8 mouse cellular contexts compared by ENCODE assay signal in the genomic region with DNA sequence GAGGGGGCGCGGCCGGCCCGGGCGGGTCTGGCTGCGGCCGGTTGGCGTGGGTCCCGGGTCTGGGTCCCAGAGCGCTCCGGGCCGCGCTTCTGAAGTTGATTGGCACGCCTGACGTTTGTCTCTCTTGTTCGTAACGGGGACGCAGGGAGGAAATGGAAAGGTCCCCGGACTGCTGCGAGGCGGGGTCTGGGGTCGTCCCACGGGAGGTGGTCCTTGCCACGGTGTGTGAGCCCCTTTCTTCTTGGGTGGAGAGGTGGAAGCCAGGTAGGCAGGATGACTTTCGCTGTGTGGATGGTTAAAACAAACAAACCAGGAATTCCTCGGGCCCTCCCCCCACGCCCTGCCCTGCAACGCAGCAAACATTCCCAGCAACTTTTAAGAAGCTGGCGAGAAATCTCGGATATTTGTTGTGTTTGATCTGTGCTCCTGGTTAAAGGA. TPM values are rescaled to one million over a fixed set of nuclear protein-coding genes. Genes with fewer than 3 reads are reported as not detected.
DNase-seq lines count a peak whose midpoint lies in the region; ATAC-seq and TF ChIP-seq lines count a peak whose summit lies in the region.

No protein-coding gene starts in this region.

- H3K36me3 ChIP-seq in thymus, adult 2 months (ENCODE audit: control insufficient read depth, insufficient read depth, low read length) = no peaks in the 10 kb centered on the region
- no peaks in the 10 kb centered on the region for H3K36me3 ChIP-seq in forebrain, embryonic 11.5 days (ENCODE audit: control insufficient read depth, insufficient read depth, low read length)
- no peaks in the 10 kb centered on the region for H3K36me3 ChIP-seq in midbrain, embryonic 15.5 days (replicated peaks)

- H3K4me2 ChIP-seq in forebrain, embryonic 11.5 days (ENCODE audit: low read depth, low read length, severe bottlenecking) = peak overlapping the region; percentile 62
- H3K4me2 ChIP-seq in midbrain, embryonic 15.5 days = peak overlapping the region; percentile 61

- peaks cover 3% of the 10 kb centered on the region; the same call in 1 of the 2 replicates for H3K4me1 ChIP-seq in thymus, adult 2 months (replicated peaks; ENCODE audit: control insufficient read depth, insufficient read depth, low read length)
- H3K4me1 ChIP-seq in forebrain, embryonic 11.5 days (replicated peaks; ENCODE audit: control insufficient read depth, insufficient read depth, low read length) = 0 out of 2 replicates have a peak, but pooled peaks cover 2% of the 10 kb centered on the region
- peaks cover 18% of the 10 kb centered on the region for H3K4me1 ChIP-seq in midbrain, embryonic 15.5 days

- no peak overlapping the region; the same call in 1 of the 2 replicates for H3K27ac ChIP-seq in thymus, adult 2 months (ENCODE audit: control insufficient read depth, insufficient read depth, low read length)
- peak overlapping the region; percentile 81 for H3K27ac ChIP-seq in forebrain, embryonic 11.5 days (ENCODE audit: low read depth, low read length)
- peak overlapping the region; percentile 96 for H3K27ac ChIP-seq in midbrain, embryonic 15.5 days

- H3K27me3 ChIP-seq in thymus, adult 2 months (ENCODE audit: control insufficient read depth, insufficient read depth, low read length) = no peaks in the 10 kb centered on the region
- H3K27me3 ChIP-seq in forebrain, embryonic 11.5 days (ENCODE audit: control insufficient read depth, insufficient read depth, low read length) = no peaks in the 10 kb centered on the region
- H3K27me3 ChIP-seq in midbrain, embryonic 15.5 days (replicated peaks) = no peaks in the 10 kb centered on the region

- peak; percentile 64 to 80 for DNase-seq in gastrocnemius, postnatal 4 days (ENCODE audit: low spot score in 2 of 2)
- no peak for DNase-seq in gastrocnemius, postnatal 25 days
- no peak for DNase-seq in thymus, adult 2 months
- no peak for DNase-seq in thymus, postnatal 36 days
- DNase-seq in forebrain, embryonic 11.5 days (ENCODE audit: low spot score) = no peak
- peak; percentile 18 to 28 for DNase-seq in layer of hippocampus, adult 8-10 months (ENCODE audit: low spot score in 2 of 2)
- DNase-seq in spleen, postnatal 4 days (ENCODE audit: low spot score in 2 of 2) = no peak

- no peak for TF ChIP-seq CTCF in thymus, adult 2 months (IDR thresholded peaks at IDR 0.05; ENCODE audit: borderline replicate concordance, control insufficient read depth, extremely low read depth, insufficient read depth, low read length, poor library complexity)

- peak overlapping the region; percentile 58 for H3K4me3 ChIP-seq in thymus, adult 2 months (ENCODE audit: control insufficient read depth, insufficient read depth, low read length)
- H3K4me3 ChIP-seq in forebrain, embryonic 11.5 days (ENCODE audit: low read depth, low read length) = peak overlapping the region; percentile 72
- H3K4me3 ChIP-seq in midbrain, embryonic 15.5 days = peak overlapping the region; percentile 96

- under 1% methylated on average over 30 of the region's 30 CpGs for WGBS in thymus, adult 2 months
- WGBS in forebrain, embryonic 11.5 days = under 1% methylated on average over 29 of the region's 30 CpGs
- 0% methylated on average over 29 of the region's 30 CpGs for WGBS in midbrain, embryonic 15.5 days

- no peaks in the 10 kb centered on the region for H3K9me3 ChIP-seq in forebrain, embryonic 11.5 days (ENCODE audit: control insufficient read depth, low read length)
- no peaks in the 10 kb centered on the region for H3K9me3 ChIP-seq in midbrain, embryonic 15.5 days

- peak; percentile 84 for ATAC-seq in forebrain, embryonic 11.5 days (replicated peaks; ENCODE audit: low FRiP score)
- ATAC-seq in midbrain, embryonic 15.5 days (replicated peaks) = no peak; the same call in 1 of the 2 replicates

- peak overlapping the region; percentile 80 for H3K9ac ChIP-seq in forebrain, embryonic 11.5 days (ENCODE audit: low read length)
- H3K9ac ChIP-seq in midbrain, embryonic 15.5 days = peak overlapping the region; percentile 89

- no peak for TF ChIP-seq POLR2A in thymus, adult 2 months (IDR thresholded peaks at IDR 0.05; ENCODE audit: control insufficient read depth, extremely low read depth, insufficient read depth, low read length, poor library complexity)

RNA-seq across cellular contexts. Expression of a gene that starts 0.4 kb away (rescaled TPM):
- total RNA-seq in gastrocnemius, postnatal 4 days (2021) = 10 to 100 TPM; 29.9 to 33.9 TPM
- total RNA-seq in gastrocnemius, postnatal 25 days (2021) = 10 to 100 TPM; 21.6 to 24.5 TPM
- 1.3 and 1.7 TPM in 2 replicates for polyA plus RNA-seq in thymus, adult 2 months (2012; rRNA removed)
- 7.9 and 9.5 TPM in 2 replicates for polyA plus RNA-seq in forebrain, embryonic 11.5 days (2014; fragmentation: Nextera tagmentation; extraction: Ambion mirVana)
- 10 to 100 TPM; 22.9 to 32.4 (median 24.3) TPM for total RNA-seq in layer of hippocampus, adult 8-10 months (2022)
- 7.9 and 9.6 TPM in 2 replicates for polyA plus RNA-seq in midbrain, embryonic 15.5 days (2015; fragmentation: Nextera tagmentation; extraction: Ambion mirVana)

Comparison
In these comparisons a context has a peak if more than half of its experiments do, and no peak if none do; other contexts are left out.
1. DNase-seq: peak in gastrocnemius, postnatal 4 days (2 of 2) and layer of hippocampus, adult 8-10 months (2 of 2); none in gastrocnemius, postnatal 25 days (single experiment), thymus, adult 2 months (single experiment), thymus, postnatal 36 days (0 of 2), forebrain, embryonic 11.5 days (single experiment) and spleen, postnatal 4 days (0 of 2).
2. Peak in every context shown above with its lines, with median percentiles within 50 percentile points of each other: H3K4me3 ChIP-seq.